Mouse (Mus musculus) limb, embryonic 14.5 days (tissue): ENCODE measurements at regions not wholly inside any gene's neighbourhood (a gene's known extent, or its start where the extent isn't known, plus 50 kb on each side); places are given as distances from the start of the nearest gene placed in this dataset.

ENCODE experiments used
- ATAC-seq: fragments of 200-750 bp; cut with Nextera tagmentation; 2 replicates; pipeline ENCODE4 v1.8.0; 2017; ENCODE audit warnings: low read depth, moderate number of reproducible peaks, moderate TSS enrichment; ENCODE audit not compliant: low FRiP score
- DNase-seq: peaks from one replicate; pipeline ENCODE4 v3.0.0-alpha.2; 2015; ENCODE audit warnings: low spot score
- H3K27ac ChIP-seq: fragments of 300-500 bp; sonication (generic); replicated peaks from 2 replicates; pipeline ENCODE4 v1.5.1; 2014; ENCODE audit warnings: low read depth, mild to moderate bottlenecking, low read length, moderate library complexity, mixed read lengths
- H3K27me3 ChIP-seq: fragments of 300-500 bp; sonication (generic); 2 replicates; pipeline ENCODE4 v1.6.1; 2014; ENCODE audit warnings: low read length, mixed read lengths; ENCODE audit not compliant: control insufficient read depth, insufficient read depth
- H3K36me3 ChIP-seq: fragments of 300-500 bp; sonication (generic); 2 replicates; pipeline ENCODE4 v1.6.1; 2014; ENCODE audit warnings: mild to moderate bottlenecking, low read length, moderate library complexity, mixed read lengths; ENCODE audit not compliant: control insufficient read depth, insufficient read depth
- H3K4me1 ChIP-seq: fragments of 300-500 bp; sonication (generic); 2 replicates; pipeline ENCODE4 v1.6.1; 2014; ENCODE audit warnings: antibody characterized with exemption, low read length, mixed read lengths; ENCODE audit not compliant: control insufficient read depth, insufficient read depth
- H3K4me2 ChIP-seq: fragments of 300-500 bp; sonication (generic); replicated peaks from 2 replicates; pipeline ENCODE4 v1.6.1; 2014; ENCODE audit warnings: low read depth, mild to moderate bottlenecking, low read length, moderate library complexity; ENCODE audit not compliant: severe bottlenecking
- H3K4me3 ChIP-seq: fragments of 300-500 bp; sonication (generic); replicated peaks from 2 replicates; pipeline ENCODE4 v1.5.1; 2014; ENCODE audit warnings: low read length
- H3K9ac ChIP-seq: fragments of 300-500 bp; sonication (generic); 2 replicates; pipeline ENCODE4 v1.6.1; 2014; ENCODE audit warnings: mild to moderate bottlenecking, low read depth, low read length, moderate library complexity; ENCODE audit not compliant: severe bottlenecking
- H3K9me3 ChIP-seq: fragments of 300-500 bp; sonication (generic); 2 replicates; pipeline ENCODE4 v1.6.1; 2016; ENCODE audit warnings: low read length; ENCODE audit not compliant: control insufficient read depth
- POLR2A ChIP-seq: fragments of 200-500 bp; IDR thresholded peaks from 2 replicates; pipeline ENCODE4 v1.8.0; 2012; ENCODE audit warnings: inconsistent platforms, mild to moderate bottlenecking, moderate library complexity, borderline replicate concordance; ENCODE audit not compliant: insufficient read depth, insufficient read length; ENCODE audit errors: extremely low read depth
- WGBS: fragments of 180-500 bp; shearing (Covaris S2); extraction: QIAGEN DNeasy Blood & Tissue Kit; methylation state at CpG from one replicate; pipeline ENCODE4 v1.1.7; 2014; 5-methylcytosine and 5-hydroxymethylcytosine counted together

DNA sequence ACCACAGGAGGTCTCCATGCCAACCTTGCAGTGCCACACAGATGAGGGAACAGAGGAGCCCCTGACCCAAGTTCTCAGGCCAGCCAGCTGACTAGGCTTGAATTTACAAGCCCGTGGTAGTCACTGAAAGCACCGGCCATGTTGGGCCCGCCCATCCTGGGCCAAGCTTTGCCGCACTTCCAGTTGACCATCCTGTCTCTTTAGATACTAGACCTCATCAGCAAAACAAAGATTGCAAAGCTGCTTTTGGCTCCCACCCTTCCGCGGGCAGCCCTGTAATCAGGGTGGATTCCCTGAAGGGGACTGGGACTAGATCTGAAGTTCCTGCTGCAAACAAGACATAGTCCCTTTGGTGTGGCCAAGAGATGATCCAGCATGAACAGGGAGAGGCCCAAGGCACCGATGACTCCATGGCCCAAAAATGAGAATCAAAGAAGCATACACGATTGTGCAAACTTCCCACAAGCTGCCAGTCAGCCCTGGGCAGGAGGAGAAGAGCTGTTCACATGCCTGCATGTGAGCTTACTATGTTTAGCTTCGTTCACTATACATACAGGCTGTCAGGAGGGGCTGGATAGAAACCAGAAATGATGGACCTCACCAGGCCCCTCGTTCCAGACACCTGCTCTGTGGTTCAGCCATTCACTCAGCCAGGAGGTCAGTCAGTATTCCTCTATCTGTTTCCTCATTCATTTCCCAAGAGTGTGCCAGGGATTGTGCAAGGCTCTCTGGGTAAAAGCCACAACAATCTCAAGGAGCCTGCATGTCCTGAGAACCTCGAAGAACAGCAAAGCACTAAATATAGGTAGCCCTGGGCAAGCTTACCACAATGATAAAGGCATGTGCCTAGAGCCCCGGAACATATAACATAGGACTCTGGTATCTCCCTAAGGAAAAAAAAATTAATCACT, 122.0 kb downstream of the Inhbb start:
- no peak overlapping the region for H3K27ac ChIP-seq
- TF ChIP-seq POLR2A: no peak
- H3K4me3 ChIP-seq: no peak overlapping the region
- 83% methylated on average over 12 of the region's 12 CpGs for WGBS
- H3K4me2 ChIP-seq: no peak overlapping the region
- no peaks in the 10 kb centered on the region for H3K36me3 ChIP-seq
- H3K9me3 ChIP-seq: no peaks in the 10 kb centered on the region
- no peaks in the 10 kb centered on the region for H3K27me3 ChIP-seq
- DNase-seq (no peak), ATAC-seq (no peak)
- no peaks in the 10 kb centered on the region for H3K4me1 ChIP-seq
- no peak overlapping the region for H3K9ac ChIP-seq

GRCm38 (mm10) chr1:119298696-119299230, 123.3 kb downstream of the Inhbb start:
- ATAC-seq (no peak), DNase-seq (no peak)
- no peaks in the 10 kb centered on the region for H3K27me3 ChIP-seq
- H3K4me3 ChIP-seq: no peak overlapping the region
- H3K4me2 ChIP-seq: no peak overlapping the region
- no peak for TF ChIP-seq POLR2A
- H3K27ac ChIP-seq: no peak overlapping the region
- 83% methylated on average over 6 of the region's 6 CpGs for WGBS
- H3K4me1 ChIP-seq: no peaks in the 10 kb centered on the region
- no peaks in the 10 kb centered on the region for H3K36me3 ChIP-seq
- no peak overlapping the region for H3K9ac ChIP-seq
- no peaks in the 10 kb centered on the region for H3K9me3 ChIP-seq

- Histone ChIP-seq H3K9me3 (no peaks in the 10 kb centered on the region), H3K4me2 (no peak overlapping the region), H3K4me3 (no peak overlapping the region), H3K27ac (no peak overlapping the region), H3K36me3 (no peaks in the 10 kb centered on the region), H3K9ac (no peak overlapping the region), H3K27me3 (no peaks in the 10 kb centered on the region), H3K4me1 (no peaks in the 10 kb centered on the region)
- no peak for ATAC-seq
- no peak for TF ChIP-seq POLR2A
- DNase-seq: no peak
- WGBS: 86% methylated on average over 8 of the region's 8 CpGs
These were observed 126.9 kb downstream of the Inhbb start for GRCm38 (mm10) chr1:119295121-119295520.

- Histone ChIP-seq H3K4me1 (no peaks in the 10 kb centered on the region), H3K9ac (no peak overlapping the region), H3K36me3 (no peaks in the 10 kb centered on the region), H3K9me3 (no peaks in the 10 kb centered on the region), H3K27ac (no peak overlapping the region), H3K4me3 (no peak overlapping the region), H3K27me3 (no peaks in the 10 kb centered on the region), H3K4me2 (no peak overlapping the region)
- no peak for ATAC-seq
- 81% methylated on average over 9 of the region's 9 CpGs for WGBS
- no peak for TF ChIP-seq POLR2A
- DNase-seq: no peak
These were observed 128.2 kb downstream of the Inhbb start for GRCm38 (mm10) chr1:119293839-119294238.

GRCm38 (mm10) chr1:119292216-119292615, 129.8 kb downstream of the Inhbb start:
- Histone ChIP-seq H3K4me1 (no peaks in the 10 kb centered on the region), H3K9ac (no peak overlapping the region), H3K36me3 (no peaks in the 10 kb centered on the region), H3K4me2 (no peak overlapping the region), H3K9me3 (no peaks in the 10 kb centered on the region), H3K4me3 (no peak overlapping the region), H3K27ac (no peak overlapping the region), H3K27me3 (no peaks in the 10 kb centered on the region)
- ATAC-seq (no peak), DNase-seq (no peak)
- 55% methylated on average over 7 of the region's 7 CpGs for WGBS
- no peak for TF ChIP-seq POLR2A
